In the genomic region with DNA sequence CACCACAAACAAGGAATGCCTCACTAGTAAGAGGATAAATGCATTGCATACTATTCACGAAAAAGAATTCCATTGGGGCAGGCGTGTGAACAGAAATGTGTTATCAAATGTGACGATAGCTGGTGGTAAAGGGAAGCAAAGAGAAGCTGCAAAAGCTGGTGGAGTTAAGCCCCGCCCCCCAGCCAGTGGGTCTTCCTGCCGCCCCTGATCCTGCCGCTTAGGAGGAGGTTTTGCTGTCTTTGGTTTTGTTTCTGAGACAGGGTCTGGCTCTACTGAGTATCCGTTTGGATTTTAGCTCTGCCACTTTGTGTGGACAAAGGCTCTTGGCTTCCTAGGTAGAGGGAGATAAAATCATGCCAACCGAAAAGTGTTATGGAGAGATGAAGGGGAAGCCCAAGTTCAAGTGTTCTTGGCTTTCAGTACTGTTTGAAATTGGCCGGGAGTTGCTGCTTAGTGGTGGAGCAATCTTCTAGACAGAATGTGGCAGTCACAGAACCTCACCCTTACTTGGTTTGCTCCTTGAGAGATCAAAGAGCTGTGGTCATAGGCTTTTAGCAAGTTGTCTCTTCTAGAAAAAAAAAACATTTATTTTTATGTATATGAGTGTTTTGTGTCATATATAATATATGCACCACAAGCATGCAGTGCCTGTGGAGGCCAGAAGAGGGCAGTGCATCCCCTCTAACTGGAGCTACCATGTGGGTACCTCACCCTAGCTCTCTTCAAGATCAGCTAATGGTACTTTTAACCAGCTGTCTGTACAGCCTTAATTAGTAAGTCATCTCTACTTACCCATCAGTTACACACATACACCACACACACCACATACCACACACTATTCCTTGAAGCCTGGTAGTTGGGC, we compare ENCODE assay signal across 12 mouse cellular contexts. TPM values are rescaled to one million over a fixed set of nuclear protein-coding genes. Genes with fewer than 3 reads are reported as not detected.
DNase-seq lines count a peak whose midpoint lies in the region; ATAC-seq and TF ChIP-seq lines count a peak whose summit lies in the region.
"Had no signal": no experiment of that assay in that cellular context is flagged by ENCODE, and none has a peak within 500 bp of the region (broad histone marks: within the 10 kb centered on the region; RNA-seq: fewer than 3 reads in every experiment).

No protein-coding gene starts in this region.

- no peak for ATAC-seq in intestine, postnatal 0 days
- ATAC-seq in intestine, embryonic 15.5 days = no peak
- ATAC-seq in monocyte, adult 5-6 weeks (replicated peaks; ENCODE audit: insufficient number of reproducible peaks, low FRiP score, low TSS enrichment, poor library complexity, severe bottlenecking) = no peak
- no peak for ATAC-seq in erythroblast, adult 5-6 weeks (replicated peaks; ENCODE audit: low FRiP score, poor library complexity, severe bottlenecking)

- TF ChIP-seq CTCF in intestine, postnatal 0 days (IDR thresholded peaks at IDR 0.05; ENCODE audit: low read depth) = peak; percentile 71
- TF ChIP-seq CTCF in thymus, adult 2 months (IDR thresholded peaks at IDR 0.05; ENCODE audit: borderline replicate concordance, control insufficient read depth, extremely low read depth, insufficient read depth, low read length, poor library complexity) = no peak
- TF ChIP-seq CTCF in lung, adult 2 months (IDR thresholded peaks at IDR 0.05; ENCODE audit: insufficient read depth, low read length) = peak; percentile 39

- H3K4me1 ChIP-seq in intestine, postnatal 0 days (replicated peaks; ENCODE audit: control insufficient read depth, insufficient read depth, low read length) = no peaks in the 10 kb centered on the region
- no peaks in the 10 kb centered on the region for H3K4me1 ChIP-seq in intestine, embryonic 15.5 days (replicated peaks)
- no peaks in the 10 kb centered on the region for H3K4me1 ChIP-seq in thymus, adult 2 months (replicated peaks; ENCODE audit: control insufficient read depth, insufficient read depth, low read length)
- H3K4me1 ChIP-seq in lung, adult 2 months (ENCODE audit: control insufficient read depth, insufficient read depth, low read length) = no peaks in the 10 kb centered on the region; the same call in 1 of the 2 replicates
- H3K4me1 ChIP-seq: neural tube, embryonic 12.5 days had no signal

- TF ChIP-seq POLR2A in thymus, adult 2 months (IDR thresholded peaks at IDR 0.05; ENCODE audit: control insufficient read depth, extremely low read depth, insufficient read depth, low read length, poor library complexity) = no peak
- TF ChIP-seq POLR2A in lung, adult 2 months (IDR thresholded peaks at IDR 0.05; ENCODE audit: borderline replicate concordance, extremely low read depth, low read depth, low read length) = no peak

- H3K4me3 ChIP-seq in intestine, postnatal 0 days (ENCODE audit: low read depth, low read length) = no peak overlapping the region
- no peak overlapping the region for H3K4me3 ChIP-seq in intestine, embryonic 15.5 days (replicated peaks)
- H3K4me3 ChIP-seq in thymus, adult 2 months (ENCODE audit: control insufficient read depth, insufficient read depth, low read length) = no peak overlapping the region
- no peak overlapping the region for H3K4me3 ChIP-seq in lung, adult 2 months (replicated peaks; ENCODE audit: extremely low read depth, low read depth, low read length)
- H3K4me3 ChIP-seq: neural tube, embryonic 12.5 days had no signal

- H3K4me2 ChIP-seq in intestine, postnatal 0 days (replicated peaks; ENCODE audit: low read depth) = no peak overlapping the region
- no peak overlapping the region for H3K4me2 ChIP-seq in intestine, embryonic 15.5 days (replicated peaks)
- H3K4me2 ChIP-seq: neural tube, embryonic 12.5 days had no signal

- H3K27ac ChIP-seq in intestine, postnatal 0 days (ENCODE audit: low read depth, low read length) = no peak overlapping the region
- no peak overlapping the region for H3K27ac ChIP-seq in intestine, embryonic 15.5 days
- no peak overlapping the region for H3K27ac ChIP-seq in thymus, adult 2 months (ENCODE audit: control insufficient read depth, insufficient read depth, low read length)
- H3K27ac ChIP-seq: neural tube, embryonic 12.5 days had no signal

- H3K36me3 ChIP-seq in intestine, postnatal 0 days (ENCODE audit: control insufficient read depth, insufficient read depth) = no peaks in the 10 kb centered on the region
- no peaks in the 10 kb centered on the region for H3K36me3 ChIP-seq in intestine, embryonic 15.5 days
- H3K36me3 ChIP-seq in thymus, adult 2 months (ENCODE audit: control insufficient read depth, insufficient read depth, low read length) = no peaks in the 10 kb centered on the region
- H3K36me3 ChIP-seq: neural tube, embryonic 12.5 days had no signal

- H3K9me3 ChIP-seq in intestine, postnatal 0 days (ENCODE audit: control insufficient read depth) = no peaks in the 10 kb centered on the region
- H3K9me3 ChIP-seq in intestine, embryonic 15.5 days = no peaks in the 10 kb centered on the region
- H3K9me3 ChIP-seq: neural tube, embryonic 12.5 days had no signal

- H3K9ac ChIP-seq in intestine, postnatal 0 days (ENCODE audit: low read depth, low read length) = no peak overlapping the region
- no peak overlapping the region for H3K9ac ChIP-seq in intestine, embryonic 15.5 days
- H3K9ac ChIP-seq: neural tube, embryonic 12.5 days had no signal

- DNase-seq in thymus, postnatal 4 days = peak; percentile 33
- no peak for DNase-seq in thymus, adult 2 months
- no peak for DNase-seq in lung, adult 2 months
- no peak for DNase-seq in adrenal gland, adult 8-10 months
- DNase-seq: gastrocnemius, postnatal 10 days; thymus, postnatal 36 days had no signal

- 85% methylated on average over 9 of the region's 9 CpGs for whole genome bisulfite sequencing in intestine, postnatal 0 days
- 76% methylated on average over 9 of the region's 9 CpGs for WGBS in intestine, embryonic 15.5 days
- WGBS in thymus, adult 2 months = 89% methylated on average over 9 of the region's 9 CpGs
- 59% methylated on average over 9 of the region's 9 CpGs for WGBS in lung, adult 2 months

- no peaks in the 10 kb centered on the region for H3K27me3 ChIP-seq in intestine, postnatal 0 days (replicated peaks; ENCODE audit: control insufficient read depth, insufficient read depth, low read length)
- no peaks in the 10 kb centered on the region for H3K27me3 ChIP-seq in intestine, embryonic 15.5 days (replicated peaks)
- H3K27me3 ChIP-seq in thymus, adult 2 months (ENCODE audit: control insufficient read depth, insufficient read depth, low read length) = no peaks in the 10 kb centered on the region
- H3K27me3 ChIP-seq: neural tube, embryonic 12.5 days had no signal

RNA-seq across cellular contexts. Expression of a gene that starts 59.8 kb away (rescaled TPM):
- polyA plus RNA-seq in intestine, postnatal 0 days (2015; fragmentation: Nextera tagmentation; extraction: Ambion mirVana) = 132 and 161 TPM in 2 replicates
- polyA plus RNA-seq in intestine, embryonic 15.5 days (2015; fragmentation: Nextera tagmentation; extraction: Ambion mirVana) = 16.3 and 18.3 TPM in 2 replicates
- polyA plus RNA-seq in thymus, adult 2 months (2012; rRNA removed) = 2.6 and 3.4 TPM in 2 replicates
- 1,059 and 1,222 TPM in 2 replicates for polyA plus RNA-seq in lung, adult 2 months (2012; rRNA removed)
- not detected in 3 replicates for total RNA-seq in monocyte, adult 5-6 weeks (2017)
- total RNA-seq in erythroblast, adult 5-6 weeks (2015; ENCODE audit: low replicate concordance) = not detected in 2 replicates
- not detected in 2 replicates for total RNA-seq in erythroblast, adult 5-6 weeks (2017; ENCODE audit: low replicate concordance)
- not detected for total RNA-seq in adrenal gland, adult 8-10 months (2022)
- total RNA-seq: gastrocnemius, postnatal 10 days; megakaryocyte, adult 5-6 weeks had no signal
- polyA plus RNA-seq: neural tube, embryonic 12.5 days had no signal
